Mouse (Mus musculus): Measurements from ENCODE around the gene Kat8. TPM values are rescaled to one million over a fixed set of nuclear protein-coding genes. Genes with fewer than 3 reads are reported as not detected.

The Kat8 gene
- polyA plus RNA-seq, 1 experiment: 12.2 TPM

- WGBS: 55% methylated on average over 6 of the region's 6 CpGs
- Histone ChIP-seq H3K4me3 (ENCODE audit: insufficient read depth, low read depth, low read length) (no peak overlapping the region), H3K27me3 (replicated peaks; ENCODE audit: control insufficient read depth, insufficient read depth, low read length) (no peaks in the 10 kb centered on the region), H3K27ac (ENCODE audit: insufficient read depth, low read depth, low read length) (peak overlapping the region; percentile 55), H3K36me3 (ENCODE audit: control insufficient read depth, insufficient read depth, low read length) (peaks cover 9% of the 10 kb centered on the region; the same call in 1 of the 2 replicates), H3K4me1 (ENCODE audit: control insufficient read depth, insufficient read depth, low read length) (peaks cover 45% of the 10 kb centered on the region)
- DNase-seq: peak; percentile 39
- TF ChIP-seq POLR2A (IDR thresholded peaks at IDR 0.05; ENCODE audit: low read depth, low read length): no peak
- no peak for TF ChIP-seq CTCF (conservative IDR thresholded peaks at IDR 0.05; ENCODE audit: insufficient read depth, insufficient read length, low read depth, low read length)
Observed at GRCm38 (mm10) chr7:127922451-127923275, 10.3 kb downstream of the Kat8 start.

- TF ChIP-seq CTCF (conservative IDR thresholded peaks at IDR 0.05; ENCODE audit: insufficient read depth, insufficient read length, low read depth, low read length): no peak
- TF ChIP-seq POLR2A (IDR thresholded peaks at IDR 0.05; ENCODE audit: low read depth, low read length): no peak
- Histone ChIP-seq H3K36me3 (ENCODE audit: control insufficient read depth, insufficient read depth, low read length) (peaks cover 9% of the 10 kb centered on the region; the same call in 1 of the 2 replicates), H3K4me1 (ENCODE audit: control insufficient read depth, insufficient read depth, low read length) (peaks cover 45% of the 10 kb centered on the region), H3K27me3 (replicated peaks; ENCODE audit: control insufficient read depth, insufficient read depth, low read length) (no peaks in the 10 kb centered on the region), H3K4me3 (ENCODE audit: insufficient read depth, low read depth, low read length) (no peak overlapping the region), H3K27ac (ENCODE audit: insufficient read depth, low read depth, low read length) (peak overlapping the region; percentile 96)
- 50% methylated on average over 5 of the region's 5 CpGs for WGBS
- DNase-seq: peak; percentile 59
Observed at GRCm38 (mm10) chr7:127923714-127924113, 11.4 kb downstream of the Kat8 start.

GRCm38 (mm10) chr7:127925252-127925651 is 12.9 kb downstream of the Kat8 start:
- Histone ChIP-seq H3K27ac (ENCODE audit: insufficient read depth, low read depth, low read length) (peak overlapping the region; percentile 96), H3K4me1 (ENCODE audit: control insufficient read depth, insufficient read depth, low read length) (peaks cover 46% of the 10 kb centered on the region), H3K4me3 (ENCODE audit: insufficient read depth, low read depth, low read length) (no peak overlapping the region; the same call in 1 of the 2 replicates), H3K36me3 (ENCODE audit: control insufficient read depth, insufficient read depth, low read length) (peaks cover 9% of the 10 kb centered on the region; the same call in 1 of the 2 replicates), H3K27me3 (replicated peaks; ENCODE audit: control insufficient read depth, insufficient read depth, low read length) (no peaks in the 10 kb centered on the region)
- WGBS: 36% methylated on average over 5 of the region's 5 CpGs
- DNase-seq: peak; percentile 96
- TF ChIP-seq CTCF (conservative IDR thresholded peaks at IDR 0.05; ENCODE audit: insufficient read depth, insufficient read length, low read depth, low read length): no peak

- no peaks in the 10 kb centered on the region for H3K27me3 ChIP-seq (replicated peaks; ENCODE audit: control insufficient read depth, insufficient read depth, low read length)
- TF ChIP-seq POLR2A (IDR thresholded peaks at IDR 0.05; ENCODE audit: low read depth, low read length) (peak; percentile 48), CTCF (conservative IDR thresholded peaks at IDR 0.05; ENCODE audit: insufficient read depth, insufficient read length, low read depth, low read length) (no peak)
- WGBS: 39% methylated on average over 8 of the region's 8 CpGs
- peaks cover 51% of the 10 kb centered on the region for H3K4me1 ChIP-seq (ENCODE audit: control insufficient read depth, insufficient read depth, low read length)
- H3K27ac ChIP-seq (ENCODE audit: insufficient read depth, low read depth, low read length): peak overlapping the region; percentile 93
- peak; percentile 94 for DNase-seq
- peak overlapping the region; percentile 94 for H3K4me3 ChIP-seq (ENCODE audit: insufficient read depth, low read depth, low read length)
- H3K36me3 ChIP-seq (ENCODE audit: control insufficient read depth, insufficient read depth, low read length): peaks cover 9% of the 10 kb centered on the region; the same call in 1 of the 2 replicates
Observed at GRCm38 (mm10) chr7:127926066-127926465, 13.8 kb downstream of the Kat8 start.

GRCm38 (mm10) chr7:127926846-127927245 is 14.5 kb downstream of the Kat8 start:
- H3K36me3 ChIP-seq (ENCODE audit: control insufficient read depth, insufficient read depth, low read length): peaks cover 9% of the 10 kb centered on the region; the same call in 1 of the 2 replicates
- peak overlapping the region; percentile 93 for H3K27ac ChIP-seq (ENCODE audit: insufficient read depth, low read depth, low read length)
- H3K27me3 ChIP-seq (replicated peaks; ENCODE audit: control insufficient read depth, insufficient read depth, low read length): no peaks in the 10 kb centered on the region
- peaks cover 58% of the 10 kb centered on the region for H3K4me1 ChIP-seq (ENCODE audit: control insufficient read depth, insufficient read depth, low read length)
- peak; percentile 91 for DNase-seq
- peak overlapping the region; percentile 94 for H3K4me3 ChIP-seq (ENCODE audit: insufficient read depth, low read depth, low read length)
- 53% methylated on average over 11 of the region's 11 CpGs for WGBS
- no peak for TF ChIP-seq CTCF (conservative IDR thresholded peaks at IDR 0.05; ENCODE audit: insufficient read depth, insufficient read length, low read depth, low read length)
- TF ChIP-seq POLR2A (IDR thresholded peaks at IDR 0.05; ENCODE audit: low read depth, low read length): peak; percentile 88

DNA sequence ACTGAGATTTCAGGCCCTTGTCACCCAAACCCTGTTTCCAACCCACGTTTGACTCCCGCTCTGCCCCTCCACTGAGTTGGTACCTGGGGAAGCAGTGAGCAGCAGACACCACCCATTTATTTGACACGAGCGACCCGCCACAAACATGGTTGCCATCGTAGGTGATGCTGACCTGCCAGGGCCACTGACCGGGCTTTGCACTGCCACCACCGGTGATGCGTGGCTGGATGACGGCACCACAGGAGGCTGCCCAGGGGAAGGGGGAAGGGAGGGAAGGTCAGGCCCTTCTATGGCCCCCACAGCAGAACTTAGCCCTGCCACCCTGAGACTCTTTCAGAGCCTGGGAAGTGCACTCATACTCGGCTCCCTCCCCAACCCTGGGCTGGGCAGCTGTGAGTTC is 15.4 kb downstream of the Kat8 start:
- WGBS: 39% methylated on average over 11 of the region's 11 CpGs
- Histone ChIP-seq H3K4me3 (ENCODE audit: insufficient read depth, low read depth, low read length) (peak overlapping the region; percentile 94), H3K27me3 (replicated peaks; ENCODE audit: control insufficient read depth, insufficient read depth, low read length) (no peaks in the 10 kb centered on the region), H3K36me3 (ENCODE audit: control insufficient read depth, insufficient read depth, low read length) (peaks cover 9% of the 10 kb centered on the region; the same call in 1 of the 2 replicates), H3K27ac (ENCODE audit: insufficient read depth, low read depth, low read length) (peak overlapping the region; percentile 93), H3K4me1 (ENCODE audit: control insufficient read depth, insufficient read depth, low read length) (peaks cover 61% of the 10 kb centered on the region)
- TF ChIP-seq POLR2A (IDR thresholded peaks at IDR 0.05; ENCODE audit: low read depth, low read length) (peak; percentile 16), CTCF (conservative IDR thresholded peaks at IDR 0.05; ENCODE audit: insufficient read depth, insufficient read length, low read depth, low read length) (no peak)
- peak; percentile 62 for DNase-seq

GRCm38 (mm10) chr7:127928596-127928995 is 16.3 kb downstream of the Kat8 start:
- H3K36me3 ChIP-seq (ENCODE audit: control insufficient read depth, insufficient read depth, low read length): peaks cover 9% of the 10 kb centered on the region; the same call in 1 of the 2 replicates
- TF ChIP-seq CTCF (conservative IDR thresholded peaks at IDR 0.05; ENCODE audit: insufficient read depth, insufficient read length, low read depth, low read length): no peak; the same call in 1 of the 2 replicates
- TF ChIP-seq POLR2A (IDR thresholded peaks at IDR 0.05; ENCODE audit: low read depth, low read length): peak; percentile 16
- peak; percentile 72 for DNase-seq
- 24% methylated on average over 5 of the region's 5 CpGs for WGBS
- peak overlapping the region; percentile 94 for H3K4me3 ChIP-seq (ENCODE audit: insufficient read depth, low read depth, low read length)
- H3K27ac ChIP-seq (ENCODE audit: insufficient read depth, low read depth, low read length): peak overlapping the region; percentile 93
- H3K27me3 ChIP-seq (replicated peaks; ENCODE audit: control insufficient read depth, insufficient read depth, low read length): no peaks in the 10 kb centered on the region
- H3K4me1 ChIP-seq (ENCODE audit: control insufficient read depth, insufficient read depth, low read length): peaks cover 62% of the 10 kb centered on the region

Data from kidney, adult 2 months (tissue).